Mouse (Mus musculus) bone marrow, adult 2 months (tissue): ENCODE data around the gene Marf1.

Experiments used
- CTCF ChIP-seq: fragments of 200-500 bp; IDR thresholded peaks from 2 replicates; pipeline ENCODE4 v1.5.1; 2011; ENCODE audit warnings: low read length, control low read depth; ENCODE audit not compliant: control insufficient read depth, insufficient read depth
- POLR2A ChIP-seq: fragments of 200-500 bp; IDR thresholded peaks from 2 replicates; pipeline ENCODE4 v1.6.1; 2011; ENCODE audit warnings: low read depth, mild to moderate bottlenecking, control low read depth, low read length, borderline replicate concordance; ENCODE audit not compliant: control insufficient read depth

GRCm38 (mm10) chr16:14185516-14185915 is 22.4 kb upstream of the Marf1 start:
- no peak for TF ChIP-seq CTCF
- TF ChIP-seq POLR2A: no peak
